Mouse (Mus musculus): ENCODE results near the gene Hsf2.

- no peak for TF ChIP-seq POLR2A (IDR thresholded peaks at IDR 0.05; ENCODE audit: low read depth, low read length)
- TF ChIP-seq CTCF (IDR thresholded peaks at IDR 0.05; ENCODE audit: extremely low read depth, insufficient read depth, insufficient read length, insufficient replicate concordance), result no peak
Observed at GRCm38 (mm10) chr10:57487201-57487600, 1.0 kb downstream of the Hsf2 start.
